Mouse (Mus musculus) spleen, adult 2 months (tissue): ENCODE measurements around the gene Slc25a26. TPM values are rescaled to one million over a fixed set of nuclear protein-coding genes. Genes with fewer than 3 reads are reported as not detected.

Experiments
- DNase-seq, 2 experiments: peaks; one replicate each; pipeline versions ENCODE4 v3.0.0 to v3.0.0-alpha.2; 2012 to 2021; ENCODE audit warnings: low spot score in 2 of 2, low read depth in 1 of 2
- H3K27ac ChIP-seq: fragments of 200-500 bp; 2 replicates; pipeline ENCODE4 v1.5.1; 2012; ENCODE audit warnings: low read length, inconsistent platforms; ENCODE audit not compliant: insufficient read depth
- H3K27me3 ChIP-seq: fragments of 200-500 bp; 2 replicates; pipeline ENCODE4 v1.6.1; 2012; ENCODE audit warnings: mild to moderate bottlenecking, moderate library complexity, low read length, inconsistent platforms; ENCODE audit not compliant: control insufficient read depth, insufficient read depth
- H3K36me3 ChIP-seq: fragments of 200-500 bp; 2 replicates; pipeline ENCODE4 v1.6.1; 2012; ENCODE audit warnings: mild to moderate bottlenecking, low read length, inconsistent platforms; ENCODE audit not compliant: control insufficient read depth, insufficient read depth
- H3K4me1 ChIP-seq: fragments of 200-500 bp; 2 replicates; pipeline ENCODE4 v1.6.1; 2011; ENCODE audit warnings: inconsistent platforms; ENCODE audit not compliant: control insufficient read depth, insufficient read depth, insufficient read length
- H3K4me3 ChIP-seq: fragments of 200-500 bp; 2 replicates; pipeline ENCODE4 v1.5.1; 2011; ENCODE audit warnings: mild to moderate bottlenecking, inconsistent platforms; ENCODE audit not compliant: insufficient read depth, insufficient read length; ENCODE audit errors: extremely low read depth
- CTCF ChIP-seq: fragments of 200-500 bp; IDR thresholded peaks from 2 replicates; pipeline ENCODE4 v1.5.1; 2011; ENCODE audit warnings: mild to moderate bottlenecking, inconsistent platforms; ENCODE audit not compliant: insufficient read depth, insufficient read length, insufficient replicate concordance; ENCODE audit errors: extremely low read depth
- POLR2A ChIP-seq: fragments of 200-500 bp; IDR thresholded peaks from 2 replicates; pipeline ENCODE4 v1.6.1; 2011; ENCODE audit warnings: low read depth, low read length, inconsistent platforms
- WGBS: fragments of 180-500 bp; shearing (Covaris S2); methylation state at CpG from one replicate; pipeline ENCODE4 v1.1.7; 2018; 5-methylcytosine and 5-hydroxymethylcytosine counted together
- polyA plus RNA-seq: library from polyadenylated mRNA; depleted of rRNA; stranded (reverse); fragments of >200 nt; gene quantifications from 2 replicates; pipeline ENCODE4 v1.2.3, GENCODE M21; 2012

Slc25a26 gene
- polyA plus RNA-seq, 1 experiment, result 7.6 TPM

DNA sequence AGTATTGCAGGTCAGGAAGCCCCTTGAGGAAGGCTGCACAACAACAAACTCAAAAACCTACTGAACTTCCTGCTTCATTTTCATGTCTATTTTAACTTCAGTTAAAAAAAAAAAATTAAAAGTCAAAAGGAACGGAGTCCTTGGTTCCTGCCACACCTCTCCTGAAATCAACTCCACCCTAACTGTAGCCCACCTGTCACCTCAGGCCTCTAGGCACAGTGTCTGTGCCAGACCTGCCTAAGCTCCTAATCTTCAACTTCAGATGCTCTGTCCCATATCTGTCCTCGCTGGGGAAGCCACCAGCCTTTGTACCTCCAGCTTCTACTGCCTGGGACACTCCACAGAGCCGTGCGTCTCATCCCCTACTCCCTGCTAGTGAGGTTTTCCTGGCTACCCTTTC lies 134.1 kb downstream of the Slc25a26 start:
- TF ChIP-seq CTCF, result no peak
- TF ChIP-seq POLR2A, result no peak
- Histone ChIP-seq H3K36me3 (no peaks in the 10 kb centered on the region), H3K27me3 (no peaks in the 10 kb centered on the region), H3K27ac (peak overlapping the region; percentile 65), H3K4me1 (peaks cover 13% of the 10 kb centered on the region; the same call in 1 of the 2 replicates), H3K4me3 (no peak overlapping the region)
- WGBS, result 44% methylated on average over 4 of the region's 4 CpGs
- no peak for DNase-seq

- H3K4me3 ChIP-seq, result no peak overlapping the region
- no peak for DNase-seq
- TF ChIP-seq CTCF (no peak), POLR2A (no peak)
- peak overlapping the region; percentile 3; the same call in 1 of the 2 replicates for H3K27ac ChIP-seq
- WGBS, result 62% methylated on average over 9 of the region's 9 CpGs
- peaks cover 13% of the 10 kb centered on the region; the same call in 1 of the 2 replicates for H3K4me1 ChIP-seq
- H3K27me3 ChIP-seq, result no peaks in the 10 kb centered on the region
- H3K36me3 ChIP-seq, result no peaks in the 10 kb centered on the region
These were observed 134.6 kb downstream of the Slc25a26 start for GRCm38 (mm10) chr6:94634710-94635109.

GRCm38 (mm10) chr6:94635343-94635742 lies 135.2 kb downstream of the Slc25a26 start:
- H3K4me3 ChIP-seq, result no peak overlapping the region
- no peaks in the 10 kb centered on the region for H3K27me3 ChIP-seq
- H3K4me1 ChIP-seq, result peaks cover 16% of the 10 kb centered on the region; the same call in 1 of the 2 replicates
- 80% methylated on average over 1 of the region's 1 CpGs for WGBS
- no peaks in the 10 kb centered on the region for H3K36me3 ChIP-seq
- DNase-seq, result no peak
- TF ChIP-seq CTCF (no peak), POLR2A (no peak)
- no peak overlapping the region; the same call in 1 of the 2 replicates for H3K27ac ChIP-seq

DNA sequence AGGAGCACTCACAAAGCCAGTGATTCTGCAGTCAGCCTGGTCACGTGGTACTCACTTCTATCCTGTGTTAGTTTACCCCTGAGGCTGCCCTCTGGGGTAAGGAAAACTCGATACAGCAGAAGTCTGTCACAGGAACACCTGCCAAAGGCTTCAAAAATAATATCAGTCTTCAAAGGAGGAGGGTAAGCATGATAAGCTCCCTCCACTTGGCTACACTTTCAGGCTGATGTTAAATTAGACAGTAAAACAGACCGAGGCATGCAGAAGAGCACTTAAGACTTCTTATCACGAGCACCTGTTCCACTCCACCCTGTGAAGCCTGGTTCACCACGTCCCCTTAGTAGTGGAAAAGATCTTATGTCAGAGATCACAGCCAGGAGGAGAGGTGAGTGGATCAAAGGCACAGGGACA lies 136.9 kb downstream of the Slc25a26 start:
- no peak overlapping the region for H3K4me3 ChIP-seq
- DNase-seq, result no peak
- peaks cover 16% of the 10 kb centered on the region; the same call in 1 of the 2 replicates for H3K4me1 ChIP-seq
- 62% methylated on average over 5 of the region's 5 CpGs for WGBS
- no peaks in the 10 kb centered on the region for H3K27me3 ChIP-seq
- no peaks in the 10 kb centered on the region for H3K36me3 ChIP-seq
- no peak overlapping the region for H3K27ac ChIP-seq
- TF ChIP-seq CTCF (no peak), POLR2A (no peak)

GRCm38 (mm10) chr6:94640297-94640696 lies 140.2 kb downstream of the Slc25a26 start:
- H3K27ac ChIP-seq, result no peak overlapping the region
- TF ChIP-seq CTCF (no peak), POLR2A (no peak)
- no peak for DNase-seq
- peaks cover 6% of the 10 kb centered on the region; the same call in 1 of the 2 replicates for H3K4me1 ChIP-seq
- no peak overlapping the region for H3K4me3 ChIP-seq
- H3K36me3 ChIP-seq, result no peaks in the 10 kb centered on the region
- no peaks in the 10 kb centered on the region for H3K27me3 ChIP-seq
- WGBS, result 63% methylated on average over 7 of the region's 7 CpGs

DNA sequence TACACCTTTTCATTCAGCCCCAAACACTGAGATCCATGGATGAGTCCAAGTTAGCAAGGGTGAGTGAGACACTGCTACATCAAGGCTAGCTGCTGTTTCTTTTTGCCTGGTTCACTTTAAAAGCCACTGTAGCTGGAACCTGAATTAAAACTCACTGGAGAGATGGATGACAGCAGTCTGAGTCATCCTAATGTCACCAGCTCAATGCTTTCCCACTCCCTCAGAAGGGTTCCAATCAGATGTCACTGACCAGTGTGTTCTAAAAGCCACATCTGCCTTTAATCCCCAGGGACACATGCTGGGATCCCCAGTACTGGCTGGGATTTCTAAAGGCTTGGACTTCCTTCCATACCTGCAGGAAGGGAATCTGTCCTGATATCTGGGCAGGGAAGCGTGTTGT lies 141.9 kb downstream of the Slc25a26 start:
- H3K27ac ChIP-seq, result no peak overlapping the region
- no peak overlapping the region for H3K4me3 ChIP-seq
- no peaks in the 10 kb centered on the region for H3K27me3 ChIP-seq
- TF ChIP-seq POLR2A, result no peak
- TF ChIP-seq CTCF, result no peak
- no peaks in the 10 kb centered on the region for H3K36me3 ChIP-seq
- 94% methylated on average over 1 of the region's 1 CpGs for WGBS
- peaks cover 3% of the 10 kb centered on the region; the same call in 1 of the 2 replicates for H3K4me1 ChIP-seq
- no peak for DNase-seq

DNA sequence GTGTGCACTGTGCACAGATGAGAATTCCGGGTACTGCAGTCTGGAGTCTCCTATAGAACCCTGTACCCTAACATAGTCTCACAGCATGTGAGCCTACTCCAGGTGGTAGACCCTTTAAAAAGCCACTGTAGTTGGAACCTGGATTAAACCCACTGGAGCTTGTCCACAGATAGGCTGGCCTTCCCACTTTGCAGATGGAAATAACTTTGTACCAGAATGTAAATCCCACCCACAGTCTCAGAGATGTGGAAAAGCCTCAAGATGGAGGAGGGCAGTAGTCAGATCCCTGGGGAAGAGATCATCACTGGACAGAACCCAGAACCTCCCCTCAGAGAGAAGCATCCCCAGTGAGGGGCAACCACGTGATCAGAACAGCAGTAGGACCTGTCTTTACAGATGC lies 143.9 kb downstream of the Slc25a26 start:
- Histone ChIP-seq H3K4me1 (peaks cover 5% of the 10 kb centered on the region; the same call in 1 of the 2 replicates), H3K27ac (no peak overlapping the region), H3K4me3 (no peak overlapping the region), H3K36me3 (no peaks in the 10 kb centered on the region), H3K27me3 (no peaks in the 10 kb centered on the region)
- DNase-seq, result no peak
- no peak for TF ChIP-seq POLR2A
- TF ChIP-seq CTCF, result no peak
- WGBS, result 75% methylated on average over 2 of the region's 2 CpGs
